Mouse (Mus musculus) intestine, embryonic 16.5 days (tissue): Measurements from ENCODE around the gene Ikbke. TPM values are rescaled to one million over a fixed set of nuclear protein-coding genes. Genes with fewer than 3 reads are reported as not detected.

ENCODE experiments used
- ATAC-seq: fragments of 200-750 bp; cut with Nextera tagmentation; 2 replicates; pipeline ENCODE4 v1.8.0; 2017; ENCODE audit warnings: moderate TSS enrichment, moderate library complexity
- H3K27ac ChIP-seq: fragments of 300-500 bp; sonication (generic); 2 replicates; pipeline ENCODE4 v1.5.1; 2014; ENCODE audit warnings: mild to moderate bottlenecking, low read length
- H3K27me3 ChIP-seq: fragments of 300-500 bp; sonication (generic); replicated peaks from 2 replicates; pipeline ENCODE4 v1.6.1; 2014; ENCODE audit warnings: low read length, control low read depth, mixed read lengths; ENCODE audit not compliant: control insufficient read depth, insufficient read depth
- H3K36me3 ChIP-seq: fragments of 300-500 bp; sonication (generic); 2 replicates; pipeline ENCODE4 v1.6.1; 2014; ENCODE audit warnings: low read length, control low read depth; ENCODE audit not compliant: control insufficient read depth, insufficient read depth
- H3K4me1 ChIP-seq: fragments of 300-500 bp; sonication (generic); 2 replicates; pipeline ENCODE4 v1.6.1; 2014; ENCODE audit warnings: low read length, control low read depth, mixed read lengths; ENCODE audit not compliant: control insufficient read depth, insufficient read depth
- H3K4me2 ChIP-seq: fragments of 300-500 bp; sonication (generic); 2 replicates; pipeline ENCODE4 v1.6.1; 2014; ENCODE audit warnings: low read depth, low read length, control low read depth
- H3K4me3 ChIP-seq: fragments of 300-500 bp; sonication (generic); 2 replicates; pipeline ENCODE4 v1.5.1; 2014; ENCODE audit warnings: mild to moderate bottlenecking, low read length
- H3K9ac ChIP-seq: fragments of 300-500 bp; sonication (generic); 2 replicates; pipeline ENCODE4 v1.6.1; 2014; ENCODE audit warnings: low read depth, low read length
- H3K9me3 ChIP-seq: fragments of 300-500 bp; sonication (generic); 2 replicates; pipeline ENCODE4 v1.6.1; 2016; ENCODE audit warnings: low read length, control low read depth; ENCODE audit not compliant: control insufficient read depth
- WGBS: fragments of 180-500 bp; shearing (Covaris S2); extraction: QIAGEN DNeasy Blood & Tissue Kit; methylation state at CpG from one replicate; pipeline ENCODE4 v1.1.7; 2014; 5-methylcytosine and 5-hydroxymethylcytosine counted together
- polyA plus RNA-seq: library from polyadenylated mRNA; unstranded; fragments of >200 nt; fragmentation: Nextera tagmentation; extraction: Ambion mirVana; gene quantifications from 2 replicates; pipeline ENCODE4 v1.2.1, GENCODE M21; 2015

Ikbke gene
- polyA plus RNA-seq, 1 experiment from 2014 or later = 13.0 TPM

DNA sequence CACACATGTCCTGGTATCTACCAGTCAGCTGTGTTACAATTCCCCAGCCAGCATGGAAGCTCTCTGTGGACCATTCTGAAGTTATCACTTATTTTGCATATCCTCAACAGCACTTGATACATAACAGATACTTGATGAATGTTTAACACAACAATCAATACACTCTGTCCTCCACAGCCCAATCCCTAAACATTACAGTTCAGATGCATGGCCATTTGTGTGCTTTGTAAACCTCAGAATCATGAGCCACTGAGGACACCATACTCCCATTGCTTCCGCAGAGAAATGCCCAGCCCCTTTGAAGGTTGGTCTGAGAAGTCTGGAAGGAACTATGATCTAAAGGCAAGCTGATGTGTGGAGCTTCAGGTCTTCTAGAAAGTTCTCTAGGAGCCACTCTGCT, 67.8 kb downstream of the Ikbke start:
- Histone ChIP-seq H3K36me3 (no peaks in the 10 kb centered on the region), H3K9me3 (no peaks in the 10 kb centered on the region), H3K27me3 (no peaks in the 10 kb centered on the region), H3K4me3 (no peak overlapping the region), H3K4me1 (peaks cover 13% of the 10 kb centered on the region; the same call in 1 of the 2 replicates), H3K27ac (no peak overlapping the region), H3K9ac (no peak overlapping the region), H3K4me2 (no peak overlapping the region)
- WGBS = 89% methylated on average over 1 of the region's 1 CpGs
- ATAC-seq = no peak

- no peak for ATAC-seq
- H3K36me3 ChIP-seq = no peaks in the 10 kb centered on the region
- H3K9ac ChIP-seq = no peak overlapping the region
- H3K27me3 ChIP-seq = no peaks in the 10 kb centered on the region
- no peaks in the 10 kb centered on the region for H3K9me3 ChIP-seq
- peaks cover 13% of the 10 kb centered on the region; the same call in 1 of the 2 replicates for H3K4me1 ChIP-seq
- no peak overlapping the region for H3K4me2 ChIP-seq
- 60% methylated on average over 8 of the region's 8 CpGs for WGBS
- H3K4me3 ChIP-seq = no peak overlapping the region
- no peak overlapping the region for H3K27ac ChIP-seq
These were observed 69.4 kb downstream of the Ikbke start for GRCm38 (mm10) chr1:131209971-131210426.

DNA sequence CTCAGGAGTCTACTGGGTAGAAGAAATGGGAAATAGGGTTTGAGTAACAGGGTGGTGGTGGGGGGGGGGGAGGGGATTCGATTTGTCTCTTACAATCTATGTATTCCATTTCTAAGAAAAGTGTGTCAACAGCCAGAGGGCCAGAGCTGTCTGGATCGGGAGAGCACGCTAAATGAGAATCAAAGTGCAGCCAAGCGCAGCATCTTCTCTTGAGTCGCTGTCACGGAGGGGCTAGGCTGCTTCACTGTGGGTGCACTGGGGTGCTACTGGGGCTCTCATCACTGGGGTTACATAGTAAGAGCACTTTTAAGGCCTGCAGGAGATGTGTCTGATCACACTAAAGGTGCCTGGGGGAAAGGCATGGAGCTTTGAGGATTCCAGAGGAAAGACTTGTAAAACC, 70.6 kb downstream of the Ikbke start:
- H3K36me3 ChIP-seq = no peaks in the 10 kb centered on the region
- no peaks in the 10 kb centered on the region for H3K9me3 ChIP-seq
- no peak overlapping the region for H3K4me3 ChIP-seq
- H3K4me1 ChIP-seq = peaks cover 6% of the 10 kb centered on the region; the same call in 1 of the 2 replicates
- H3K27me3 ChIP-seq = no peaks in the 10 kb centered on the region
- H3K4me2 ChIP-seq = no peak overlapping the region
- WGBS = 87% methylated on average over 6 of the region's 6 CpGs
- no peak overlapping the region for H3K27ac ChIP-seq
- no peak overlapping the region for H3K9ac ChIP-seq
- no peak for ATAC-seq

- 89% methylated on average over 5 of the region's 5 CpGs for WGBS
- Histone ChIP-seq H3K36me3 (no peaks in the 10 kb centered on the region), H3K4me1 (peaks cover 4% of the 10 kb centered on the region; the same call in 1 of the 2 replicates), H3K27me3 (no peaks in the 10 kb centered on the region), H3K27ac (no peak overlapping the region), H3K9me3 (no peaks in the 10 kb centered on the region), H3K4me3 (no peak overlapping the region), H3K4me2 (no peak overlapping the region), H3K9ac (no peak overlapping the region)
- ATAC-seq = no peak
These were observed 71.3 kb downstream of the Ikbke start for GRCm38 (mm10) chr1:131208081-131208480.

DNA sequence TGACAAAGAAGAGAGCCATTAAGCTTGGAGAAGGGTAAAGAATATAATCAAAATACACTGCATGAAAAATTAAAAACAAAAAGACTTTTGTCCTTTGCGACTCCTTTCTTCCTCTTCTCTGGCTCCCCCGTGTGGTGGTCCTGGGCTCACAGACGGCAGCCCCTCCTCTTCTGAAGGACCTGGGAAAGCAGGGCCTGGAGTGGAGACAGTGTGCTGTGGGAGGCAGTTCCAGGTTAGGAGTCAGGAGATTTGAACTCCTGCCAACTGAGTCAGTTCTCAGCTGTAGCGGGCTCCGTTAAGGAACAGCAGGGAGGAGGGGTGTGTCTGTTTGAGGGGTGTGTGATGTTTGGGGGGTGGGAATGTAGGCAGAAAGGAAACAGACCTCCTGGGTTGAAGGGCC, 71.9 kb downstream of the Ikbke start:
- WGBS = 8% methylated on average over 5 of the region's 5 CpGs
- Histone ChIP-seq H3K9ac (no peak overlapping the region), H3K27me3 (no peaks in the 10 kb centered on the region), H3K27ac (no peak overlapping the region), H3K9me3 (no peaks in the 10 kb centered on the region), H3K4me2 (no peak overlapping the region), H3K36me3 (no peaks in the 10 kb centered on the region), H3K4me1 (no peaks in the 10 kb centered on the region), H3K4me3 (no peak overlapping the region)
- ATAC-seq = peak; percentile 64

DNA sequence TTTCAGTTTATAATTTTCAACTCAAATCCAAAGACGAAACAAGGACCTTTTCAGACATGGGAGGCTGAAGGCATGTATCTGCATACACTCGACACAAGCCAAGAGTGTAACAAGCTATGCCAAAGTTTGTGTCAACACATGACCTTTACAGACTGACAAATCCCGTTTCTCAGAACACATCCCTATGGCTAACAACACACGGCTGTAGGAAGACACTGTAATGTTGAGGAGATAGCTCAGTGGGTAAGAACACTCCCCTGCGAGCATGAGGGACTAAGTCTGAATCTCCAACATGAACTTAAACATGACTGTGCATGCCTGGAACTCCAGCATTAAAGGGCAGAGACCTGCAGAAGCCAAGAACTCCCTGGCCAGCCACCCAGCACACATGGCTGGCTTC, 73.1 kb downstream of the Ikbke start:
- Histone ChIP-seq H3K4me3 (no peak overlapping the region), H3K9me3 (no peaks in the 10 kb centered on the region), H3K4me2 (no peak overlapping the region), H3K4me1 (no peaks in the 10 kb centered on the region), H3K9ac (no peak overlapping the region), H3K36me3 (no peaks in the 10 kb centered on the region), H3K27ac (no peak overlapping the region), H3K27me3 (no peaks in the 10 kb centered on the region)
- no peak for ATAC-seq
- WGBS = 77% methylated on average over 5 of the region's 5 CpGs

DNA sequence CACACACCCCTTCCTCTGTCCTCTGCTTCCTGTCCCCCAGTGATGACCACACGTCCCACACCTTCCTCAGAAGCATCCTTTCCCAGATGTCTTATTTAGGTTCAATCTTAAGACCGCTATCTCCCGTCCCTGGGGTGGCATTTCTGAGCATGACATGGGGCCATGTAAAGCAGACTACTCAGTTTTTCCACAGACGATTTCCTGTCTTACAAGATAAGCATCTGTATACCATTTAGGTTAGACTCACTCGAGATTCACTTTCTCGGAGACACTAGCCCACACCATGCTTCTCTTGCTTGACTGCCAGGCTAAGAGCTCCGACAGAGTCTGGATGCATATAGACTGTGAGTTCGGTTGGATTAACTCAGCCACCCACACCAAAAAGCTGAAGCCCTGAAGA, 74.9 kb downstream of the Ikbke start:
- WGBS = 70% methylated on average over 8 of the region's 8 CpGs
- Histone ChIP-seq H3K36me3 (no peaks in the 10 kb centered on the region), H3K27ac (no peak overlapping the region), H3K4me3 (no peak overlapping the region), H3K9me3 (no peaks in the 10 kb centered on the region), H3K27me3 (no peaks in the 10 kb centered on the region), H3K4me1 (peaks cover 5% of the 10 kb centered on the region; the same call in 1 of the 2 replicates), H3K4me2 (no peak overlapping the region), H3K9ac (no peak overlapping the region)
- no peak for ATAC-seq

Other genes starting within 250 kb of the Ikbke start
- 13.1 and 23.5 TPM in 2 replicates for gene Mapkapk2, start 181.8 kb downstream of the Ikbke start, polyA plus RNA-seq
- gene Dyrk3, start 141.3 kb downstream of the Ikbke start, polyA plus RNA-seq = 2.3 and 2.4 TPM in 2 replicates
- 53.8 and 58.0 TPM in 2 replicates for gene Eif2d, start 126.4 kb downstream of the Ikbke start, polyA plus RNA-seq
- gene Rassf5, start 34.3 kb downstream of the Ikbke start, polyA plus RNA-seq = 3.5 and 4.1 TPM in 2 replicates
- gene Srgap2, start 247.7 kb upstream of the Ikbke start, polyA plus RNA-seq = 7.8 TPM in 2 replicates
- gene Fam72a, start 248.3 kb upstream of the Ikbke start, polyA plus RNA-seq = 1.6 and 1.7 TPM in 2 replicates